Mouse (Mus musculus): ENCODE measurements around the gene Bcl2l15.

Bcl2l15 gene

DNA sequence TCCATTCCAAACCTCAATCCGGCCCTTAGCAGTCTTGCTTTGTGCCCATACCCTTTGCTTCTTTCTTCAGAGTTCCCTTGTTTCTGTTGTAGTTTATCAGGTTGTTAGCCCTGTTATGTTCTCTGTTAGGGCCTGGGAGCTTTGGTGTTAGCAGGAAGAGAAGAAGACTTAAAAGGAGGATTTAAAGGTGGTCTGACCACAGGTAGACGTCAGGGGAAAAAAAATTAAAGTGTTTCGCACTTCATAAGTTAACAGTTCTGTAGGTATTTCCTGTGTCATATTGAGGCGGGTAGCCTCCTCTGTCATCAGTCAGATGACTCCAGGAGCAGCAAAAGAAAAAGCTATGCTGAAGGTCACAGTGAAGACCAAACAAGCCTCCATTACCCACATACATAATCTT is 35.6 kb downstream of the Bcl2l15 start:
- no peak for DNase-seq (ENCODE audit: low spot score in 2 of 2)

DNA sequence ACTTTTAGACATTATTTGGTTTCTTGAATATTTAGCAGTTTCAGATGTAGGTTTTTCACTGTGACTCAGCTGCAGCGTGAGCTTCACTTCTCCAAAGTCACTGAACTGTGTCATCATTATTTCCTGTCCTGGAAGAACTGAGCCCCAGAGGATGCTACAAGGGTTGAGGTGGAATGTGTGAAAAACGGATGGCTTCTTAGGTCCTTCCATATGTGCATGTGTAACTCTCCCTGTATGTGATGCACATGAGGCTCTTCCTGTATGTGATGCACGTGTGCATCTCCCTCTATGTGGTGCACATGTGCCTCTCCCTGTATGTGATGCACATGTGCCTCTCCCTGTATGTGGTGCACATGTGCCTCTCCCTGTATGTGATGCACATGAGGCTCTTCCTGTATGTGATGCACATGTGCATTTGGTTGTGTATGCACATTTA is 40.3 kb downstream of the Bcl2l15 start:
- DNase-seq (ENCODE audit: low spot score in 2 of 2), result no peak

DNA sequence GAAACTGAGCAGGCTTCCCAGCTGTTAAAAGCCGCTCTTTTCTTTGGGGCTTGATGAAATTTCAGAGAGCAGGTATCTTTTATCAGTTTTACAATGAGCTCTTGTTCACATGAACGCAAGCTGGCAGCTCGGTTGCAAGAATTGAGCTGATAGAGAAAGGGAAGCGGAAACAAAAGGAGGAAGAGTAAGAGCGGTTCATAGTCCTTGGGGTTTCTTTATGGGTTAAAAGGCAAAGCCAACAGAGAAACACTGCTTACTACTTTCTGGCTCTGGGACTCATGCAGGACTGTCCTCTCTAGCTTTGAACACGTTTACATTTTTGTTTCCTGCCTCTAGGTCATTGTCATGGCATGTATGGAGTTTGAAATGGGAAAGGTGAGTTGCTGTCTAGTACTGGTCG is 41.9 kb downstream of the Bcl2l15 start:
- DNase-seq (ENCODE audit: low spot score in 2 of 2), result no peak

DNA sequence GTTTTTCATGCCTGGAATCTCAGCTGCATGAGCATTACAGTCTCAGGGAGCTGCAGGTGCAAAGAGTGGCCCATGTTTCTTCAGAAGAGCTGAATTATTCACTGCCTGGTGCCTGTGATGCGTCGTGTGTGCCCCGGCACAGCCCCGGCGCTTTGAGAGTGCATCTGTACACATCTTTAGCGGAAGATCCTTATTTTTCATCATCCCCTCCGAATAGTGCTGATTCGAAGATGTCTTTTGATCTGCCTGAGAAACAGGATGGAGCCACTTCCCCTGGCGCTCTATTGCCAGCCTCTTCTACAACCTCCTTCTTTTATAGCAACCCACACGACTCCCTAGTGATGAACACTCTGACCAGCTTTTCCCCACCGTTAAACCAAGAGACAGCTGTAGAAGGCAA is 53.5 kb downstream of the Bcl2l15 start:
- DNase-seq (ENCODE audit: low spot score in 2 of 2), result no peak

DNA sequence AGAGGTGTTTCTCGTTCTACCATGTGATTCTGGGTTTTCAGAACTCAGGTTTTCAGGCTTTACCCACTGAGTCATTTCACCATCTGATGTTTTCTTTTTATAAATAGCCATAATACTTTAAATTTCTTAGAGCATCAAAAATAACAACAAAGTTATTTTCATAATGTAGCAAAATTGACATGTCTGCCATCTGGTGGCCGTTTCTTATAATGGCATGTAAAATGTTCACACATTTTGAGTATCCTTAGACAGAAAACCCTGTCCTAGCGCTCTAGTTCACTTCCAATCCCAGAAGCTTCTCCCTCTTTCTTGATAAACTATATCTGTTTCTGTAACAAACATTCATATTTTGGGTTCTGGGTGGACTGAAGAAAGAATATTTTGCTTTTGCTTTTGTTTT is 55.2 kb downstream of the Bcl2l15 start:
- no peak for DNase-seq (ENCODE audit: low spot score in 2 of 2)

DNA sequence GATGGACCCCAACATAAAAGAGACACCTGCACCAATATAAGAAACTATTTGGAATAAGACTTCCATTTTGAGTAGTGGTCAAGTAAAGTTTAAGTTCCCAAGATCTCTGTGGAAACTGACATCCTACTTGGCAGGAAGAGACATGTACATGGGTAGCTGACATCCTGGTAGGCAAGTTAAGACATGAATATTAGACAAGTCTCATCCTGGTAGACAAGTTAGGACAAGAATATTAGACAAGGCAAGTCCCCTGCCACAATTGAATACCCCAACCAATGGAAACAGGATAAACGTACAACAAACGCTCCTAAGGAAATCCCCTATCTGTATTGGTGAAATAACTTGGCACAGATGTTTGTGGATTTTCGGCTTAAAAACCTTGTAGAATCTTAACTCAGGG is 61.0 kb downstream of the Bcl2l15 start:
- no peak for DNase-seq (ENCODE audit: low spot score in 2 of 2)
